Mouse (Mus musculus) heart, embryonic 14.5 days (tissue): Measurements from ENCODE around the gene Trit1. TPM values are rescaled to one million over a fixed set of nuclear protein-coding genes. Genes with fewer than 3 reads are reported as not detected.

Source experiments
- ATAC-seq: fragments of 200-750 bp; cut with Nextera tagmentation; 2 replicates; pipeline ENCODE4 v1.8.0; 2017; ENCODE audit warnings: low read depth, moderate TSS enrichment; ENCODE audit not compliant: insufficient number of reproducible peaks, insufficient read depth, low FRiP score
- H3K27ac ChIP-seq, 2 experiments: fragments of 200-500 bp in 1 of 2; fragments of 300-500 bp in 1 of 2; sonication (generic) in 1 of 2; replicated peaks in 1 of 2; 2 replicates each; pipeline ENCODE4 v1.5.1; 2012 to 2014; ENCODE audit warnings: low read depth in 2 of 2, low read length in 2 of 2, control low read depth in 1 of 2, mild to moderate bottlenecking in 1 of 2, mixed read lengths in 1 of 2; ENCODE audit not compliant: control insufficient read depth in 1 of 2, insufficient read depth in 1 of 2
- H3K27me3 ChIP-seq: fragments of 300-500 bp; sonication (generic); 2 replicates; pipeline ENCODE4 v1.6.1; 2014; ENCODE audit warnings: mild to moderate bottlenecking, low read length, control low read depth; ENCODE audit not compliant: control insufficient read depth, insufficient read depth
- H3K36me3 ChIP-seq: fragments of 300-500 bp; sonication (generic); 2 replicates; pipeline ENCODE4 v1.6.1; 2014; ENCODE audit warnings: mild to moderate bottlenecking, control low read depth, low read length, mixed read lengths; ENCODE audit not compliant: control insufficient read depth, insufficient read depth
- H3K4me1 ChIP-seq, 2 experiments: fragments of 200-500 bp in 1 of 2; fragments of 300-500 bp in 1 of 2; sonication (generic) in 1 of 2; 2 replicates each; pipeline ENCODE4 v1.6.1; 2012 to 2014; ENCODE audit warnings: low read length in 2 of 2, control low read depth in 1 of 2, mixed read lengths in 1 of 2; ENCODE audit not compliant: control insufficient read depth in 2 of 2, insufficient read depth in 2 of 2
- H3K4me2 ChIP-seq: fragments of 300-500 bp; sonication (generic); 2 replicates; pipeline ENCODE4 v1.6.1; 2014; ENCODE audit warnings: mild to moderate bottlenecking, low read length
- H3K4me3 ChIP-seq, 2 experiments: fragments of 200-500 bp in 1 of 2; fragments of 300-500 bp in 1 of 2; sonication (generic) in 1 of 2; 2 replicates each; pipeline ENCODE4 v1.5.1; 2012 to 2014; ENCODE audit warnings: low read length in 2 of 2, mild to moderate bottlenecking in 2 of 2, control low read depth in 1 of 2, low read depth in 1 of 2, moderate library complexity in 1 of 2; ENCODE audit not compliant: control insufficient read depth in 1 of 2, insufficient read depth in 1 of 2
- H3K9ac ChIP-seq: fragments of 300-500 bp; sonication (generic); 2 replicates; pipeline ENCODE4 v1.6.1; 2014; ENCODE audit warnings: mild to moderate bottlenecking, low read length
- H3K9me3 ChIP-seq: fragments of 300-500 bp; sonication (generic); 2 replicates; pipeline ENCODE4 v1.6.1; 2016; ENCODE audit warnings: low read length, control low read depth; ENCODE audit not compliant: control insufficient read depth
- WGBS: fragments of 180-500 bp; shearing (Covaris S2); extraction: QIAGEN DNeasy Blood & Tissue Kit; methylation state at CpG from one replicate; pipeline ENCODE4 v1.1.7; 2014; 5-methylcytosine and 5-hydroxymethylcytosine counted together
- polyA plus RNA-seq: library from polyadenylated mRNA; unstranded; fragments of >200 nt; fragmentation: Nextera tagmentation; extraction: Ambion mirVana; gene quantifications from 2 replicates; pipeline ENCODE4 v1.2.1, GENCODE M21; 2014

The Trit1 gene
- polyA plus RNA-seq, 1 experiment from 2014 or later: 12.1 TPM

- no peak for ATAC-seq
- Histone ChIP-seq H3K4me1 (peaks cover 4% of the 10 kb centered on the region in 2 experiments; a peak in 3 of 4 replicates), H3K4me3 (no peak overlapping the region), H3K4me2 (no peak overlapping the region), H3K36me3 (peaks cover 16% of the 10 kb centered on the region), H3K9me3 (no peaks in the 10 kb centered on the region), H3K9ac (no peak overlapping the region), H3K27ac (no peak overlapping the region), H3K27me3 (no peaks in the 10 kb centered on the region)
- 71% methylated on average over 2 of the region's 2 CpGs for WGBS
Observed at GRCm38 (mm10) chr4:123034841-123035240, 18.4 kb downstream of the Trit1 start.

DNA sequence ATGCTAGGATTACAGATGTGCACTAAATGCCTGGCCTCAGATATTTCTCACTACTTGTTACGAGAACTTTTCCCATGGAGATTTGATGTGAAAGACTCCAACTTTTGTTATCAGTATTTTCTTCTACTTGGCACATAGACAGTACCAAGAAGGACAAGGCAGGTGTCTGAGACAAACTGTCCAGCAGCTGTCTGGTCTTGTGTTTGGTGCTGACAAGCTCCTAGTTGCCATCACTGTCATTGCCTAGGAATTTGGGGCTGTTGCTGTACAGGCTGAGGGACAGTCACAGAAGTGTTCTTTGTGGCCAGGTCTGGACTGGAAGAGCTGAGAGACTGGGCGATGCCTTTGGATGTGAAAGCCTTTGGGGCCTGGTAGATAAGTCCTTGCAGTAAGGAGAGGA is 19.2 kb downstream of the Trit1 start:
- Histone ChIP-seq H3K4me2 (no peak overlapping the region), H3K9ac (no peak overlapping the region), H3K27me3 (no peaks in the 10 kb centered on the region), H3K27ac (no peak overlapping the region), H3K36me3 (peaks cover 24% of the 10 kb centered on the region), H3K9me3 (no peaks in the 10 kb centered on the region), H3K4me3 (no peak overlapping the region), H3K4me1 (peaks cover 4% of the 10 kb centered on the region in 2 experiments; a peak in 3 of 4 replicates)
- whole genome bisulfite sequencing: 66% methylated on average over 2 of the region's 2 CpGs
- no peak for ATAC-seq

- no peak overlapping the region for H3K4me3 ChIP-seq
- peaks cover 26% of the 10 kb centered on the region for H3K36me3 ChIP-seq
- H3K27me3 ChIP-seq: no peaks in the 10 kb centered on the region
- no peak overlapping the region for H3K9ac ChIP-seq
- H3K27ac ChIP-seq: no peak overlapping the region
- H3K9me3 ChIP-seq: no peaks in the 10 kb centered on the region
- WGBS: 75% methylated on average over 3 of the region's 3 CpGs
- ATAC-seq: no peak
- peaks cover 4 to 6% of the 10 kb centered on the region in 2 experiments; a peak in 3 of 4 replicates for H3K4me1 ChIP-seq
- H3K4me2 ChIP-seq: no peak overlapping the region
Observed at GRCm38 (mm10) chr4:123036710-123037109, 20.3 kb downstream of the Trit1 start.

DNA sequence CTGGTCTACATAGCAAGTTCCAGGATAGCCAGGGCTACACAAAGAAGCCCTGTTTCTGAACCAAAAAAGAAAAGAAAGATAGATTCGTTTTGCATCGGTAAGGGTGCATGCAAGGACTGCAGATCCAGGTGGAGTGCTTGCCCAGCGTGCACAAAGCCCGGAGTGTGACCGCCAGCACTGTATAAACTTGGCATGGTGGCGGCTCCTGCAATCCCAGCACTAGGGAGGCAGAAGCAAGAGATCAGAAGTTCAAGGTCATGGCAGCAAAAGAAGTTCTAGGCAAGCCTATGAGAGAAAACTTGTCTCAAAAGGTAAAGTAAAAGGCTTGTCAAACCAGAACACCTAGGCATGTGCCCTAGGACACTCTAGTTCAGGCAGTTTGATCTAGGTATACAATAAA is 24.7 kb downstream of the Trit1 start:
- ATAC-seq: no peak
- no peak overlapping the region for H3K4me2 ChIP-seq
- no peak overlapping the region for H3K4me3 ChIP-seq
- 86% methylated on average over 6 of the region's 6 CpGs for WGBS
- H3K9me3 ChIP-seq: no peaks in the 10 kb centered on the region
- no peak overlapping the region for H3K27ac ChIP-seq
- H3K27me3 ChIP-seq: no peaks in the 10 kb centered on the region
- H3K4me1 ChIP-seq: peaks cover 2 to 9% of the 10 kb centered on the region in 2 experiments; a peak in 3 of 4 replicates
- no peak overlapping the region for H3K9ac ChIP-seq
- peaks cover 56% of the 10 kb centered on the region for H3K36me3 ChIP-seq

GRCm38 (mm10) chr4:123043858-123044257 is 27.5 kb downstream of the Trit1 start:
- WGBS: 95% methylated on average over 1 of the region's 1 CpGs
- ATAC-seq: no peak
- H3K4me3 ChIP-seq: no peak overlapping the region
- peaks cover 76% of the 10 kb centered on the region for H3K36me3 ChIP-seq
- H3K27ac ChIP-seq: no peak overlapping the region
- H3K4me1 ChIP-seq: peaks cover 2 to 11% of the 10 kb centered on the region in 2 experiments
- no peaks in the 10 kb centered on the region for H3K27me3 ChIP-seq
- no peaks in the 10 kb centered on the region for H3K9me3 ChIP-seq
- H3K4me2 ChIP-seq: no peak overlapping the region
- H3K9ac ChIP-seq: no peak overlapping the region

- H3K27ac ChIP-seq: no peak overlapping the region
- no peak overlapping the region for H3K4me2 ChIP-seq
- H3K4me3 ChIP-seq: no peak overlapping the region
- no peaks in the 10 kb centered on the region for H3K9me3 ChIP-seq
- H3K27me3 ChIP-seq: no peaks in the 10 kb centered on the region
- H3K4me1 ChIP-seq: peaks cover 3 to 20% of the 10 kb centered on the region in 2 experiments
- H3K36me3 ChIP-seq: peaks cover 76% of the 10 kb centered on the region
- no peak overlapping the region for H3K9ac ChIP-seq
- WGBS: 87% methylated on average over 4 of the region's 4 CpGs
- no peak for ATAC-seq
Observed at GRCm38 (mm10) chr4:123044842-123045241, 28.4 kb downstream of the Trit1 start.

GRCm38 (mm10) chr4:123046300-123046699 is 29.9 kb downstream of the Trit1 start:
- WGBS: 73% methylated on average over 3 of the region's 3 CpGs
- Histone ChIP-seq H3K4me3 (no peak overlapping the region), H3K27me3 (no peaks in the 10 kb centered on the region), H3K4me2 (no peak overlapping the region), H3K9ac (no peak overlapping the region), H3K4me1 (peaks cover 8 to 35% of the 10 kb centered on the region in 2 experiments), H3K27ac (no peak overlapping the region), H3K9me3 (no peaks in the 10 kb centered on the region), H3K36me3 (peaks cover 62% of the 10 kb centered on the region)
- no peak for ATAC-seq

DNA sequence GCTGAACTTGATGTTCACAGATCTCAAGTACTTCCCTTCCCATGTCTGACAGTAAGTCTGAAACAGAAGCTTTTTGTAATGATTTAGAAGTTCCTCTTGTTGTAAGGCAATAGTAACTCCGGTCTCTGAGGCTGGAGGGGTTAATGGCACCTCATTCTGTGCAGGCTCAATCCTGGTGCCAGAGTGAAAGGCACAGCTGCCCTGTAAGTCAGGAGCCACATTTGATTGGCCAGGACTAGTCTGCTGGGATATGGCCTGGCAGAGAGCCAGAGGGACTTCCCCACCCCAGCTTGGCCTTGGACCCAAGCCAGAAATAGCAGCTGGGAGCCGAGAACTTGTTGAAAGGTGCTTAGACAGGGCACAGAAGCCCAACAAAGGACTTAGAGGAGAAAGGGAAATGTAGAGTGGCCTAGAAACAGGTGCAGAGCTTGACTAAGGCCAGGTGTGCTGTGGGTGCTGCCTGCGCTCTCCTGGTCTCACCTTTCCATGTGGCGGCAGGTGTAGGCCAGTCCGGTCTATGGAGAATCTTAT is 34.3 kb downstream of the Trit1 start:
- WGBS: 26% methylated on average over 5 of the region's 5 CpGs
- Histone ChIP-seq H3K9ac (no peak overlapping the region), H3K36me3 (peaks cover 71% of the 10 kb centered on the region), H3K4me1 (peaks cover 10 to 34% of the 10 kb centered on the region in 2 experiments), H3K4me3 (no peak overlapping the region), H3K27me3 (peaks cover 22% of the 10 kb centered on the region), H3K9me3 (no peaks in the 10 kb centered on the region), H3K4me2 (peak overlapping the region; percentile 33; the same call in 1 of the 2 replicates), H3K27ac (peak overlapping the region; percentile 22 to 36; a peak in 2 of 4 replicates)
- ATAC-seq: peak; percentile 92
